Mouse (Mus musculus) small intestine, adult 2 months (tissue): ENCODE measurements around the gene Fam129a. TPM values are rescaled to one million over a fixed set of nuclear protein-coding genes. Genes with fewer than 3 reads are reported as not detected.
"Not testable (repeated sequence)": the region's sequence is repeated elsewhere in the genome, so short reads cannot be mapped to it uniquely, and the experiment has no call there.

Source experiments
- H3K27ac ChIP-seq: fragments of 200-500 bp; 2 replicates; pipeline ENCODE4 v1.5.1; 2012; ENCODE audit warnings: low read depth, low read length, control low read depth, inconsistent platforms; ENCODE audit not compliant: insufficient read depth
- H3K27me3 ChIP-seq: fragments of 200-500 bp; 2 replicates; pipeline ENCODE4 v1.6.1; 2012; ENCODE audit warnings: mild to moderate bottlenecking, moderate library complexity, low read length, inconsistent platforms; ENCODE audit not compliant: control insufficient read depth, insufficient read depth
- H3K36me3 ChIP-seq: fragments of 200-500 bp; 2 replicates; pipeline ENCODE4 v1.6.1; 2012; ENCODE audit warnings: mild to moderate bottlenecking, low read length, control low read depth, inconsistent platforms; ENCODE audit not compliant: control insufficient read depth, insufficient read depth
- H3K4me1 ChIP-seq: fragments of 200-500 bp; 2 replicates; pipeline ENCODE4 v1.6.1; 2012; ENCODE audit warnings: low read length, inconsistent platforms, mixed read lengths; ENCODE audit not compliant: control insufficient read depth, insufficient read depth, insufficient read length
- H3K4me3 ChIP-seq: fragments of 200-500 bp; 2 replicates; pipeline ENCODE4 v1.5.1; 2012; ENCODE audit warnings: low read depth, mild to moderate bottlenecking, control low read depth, inconsistent platforms, low read length, moderate library complexity
- CTCF ChIP-seq: fragments of 200-500 bp; IDR thresholded peaks from 2 replicates; pipeline ENCODE4 v1.5.1; 2012; ENCODE audit warnings: low read depth, mild to moderate bottlenecking, control low read depth, inconsistent platforms, low read length, moderate library complexity, mixed read lengths; ENCODE audit not compliant: insufficient replicate concordance, insufficient read length; ENCODE audit errors: extremely low read depth
- POLR2A ChIP-seq: fragments of 200-500 bp; IDR thresholded peaks from 2 replicates; pipeline ENCODE4 v1.6.1; 2012; ENCODE audit warnings: low read depth, mild to moderate bottlenecking, control low read depth, inconsistent platforms, low read length, moderate library complexity
- WGBS: fragments of 180-500 bp; shearing (Covaris S2); methylation state at CpG from one replicate; pipeline ENCODE4 v1.1.7; 2018; 5-methylcytosine and 5-hydroxymethylcytosine counted together
- polyA plus RNA-seq: library from polyadenylated mRNA; depleted of rRNA; stranded (reverse); fragments of >200 nt; gene quantifications from 2 replicates; pipeline ENCODE4 v1.2.3, GENCODE M21; 2012

The Fam129a gene
- polyA plus RNA-seq, 1 experiment = 1.6 TPM

- Histone ChIP-seq H3K27ac (no peak overlapping the region), H3K36me3 (no peaks in the 10 kb centered on the region), H3K4me1 (no peaks in the 10 kb centered on the region), H3K4me3 (no peak overlapping the region), H3K27me3 (no peaks in the 10 kb centered on the region)
- 70% methylated on average over 4 of the region's 4 CpGs for WGBS
- TF ChIP-seq POLR2A (no peak), CTCF (no peak)
These were observed 152.8 kb downstream of the Fam129a start for GRCm38 (mm10) chr1:151723771-151724170.

GRCm38 (mm10) chr1:151725590-151725989 lies 154.6 kb downstream of the Fam129a start:
- WGBS = 70% methylated on average over 2 of the region's 2 CpGs
- Histone ChIP-seq H3K4me3 (no peak overlapping the region), H3K36me3 (no peaks in the 10 kb centered on the region), H3K27me3 (no peaks in the 10 kb centered on the region), H3K27ac (no peak overlapping the region), H3K4me1 (no peaks in the 10 kb centered on the region)
- TF ChIP-seq CTCF (no peak), POLR2A (no peak)

- Histone ChIP-seq H3K4me1 (no peaks in the 10 kb centered on the region), H3K36me3 (no peaks in the 10 kb centered on the region), H3K27ac (no peak overlapping the region), H3K27me3 (no peaks in the 10 kb centered on the region), H3K4me3 (no peak overlapping the region)
- WGBS = 92% methylated on average over 6 of the region's 6 CpGs
- TF ChIP-seq CTCF = no peak
These were observed 155.4 kb downstream of the Fam129a start for GRCm38 (mm10) chr1:151726358-151726757.

GRCm38 (mm10) chr1:151728141-151728540 lies 157.2 kb downstream of the Fam129a start:
- 58% methylated on average over 4 of the region's 4 CpGs for WGBS
- no peak for TF ChIP-seq POLR2A
- TF ChIP-seq CTCF = no peak

GRCm38 (mm10) chr1:151737146-151737545 lies 166.2 kb downstream of the Fam129a start:
- 86% methylated on average over 2 of the region's 2 CpGs for WGBS
- H3K27ac ChIP-seq = no peak overlapping the region
- H3K4me3 ChIP-seq = no peak overlapping the region
- TF ChIP-seq POLR2A (no peak), CTCF (no peak)
- no peaks in the 10 kb centered on the region for H3K4me1 ChIP-seq
- H3K27me3 ChIP-seq = no peaks in the 10 kb centered on the region
- no peaks in the 10 kb centered on the region for H3K36me3 ChIP-seq

More at GRCm38 (mm10) chr1:151728141-151728540, 157.2 kb downstream of the Fam129a start:
- Histone ChIP-seq H3K36me3 (no peaks in the 10 kb centered on the region), H3K27ac (no peak overlapping the region), H3K4me3 (no peak overlapping the region), H3K27me3 (no peaks in the 10 kb centered on the region), H3K4me1 (no peaks in the 10 kb centered on the region)

GRCm38 (mm10) chr1:151741199-151741621 lies 170.2 kb downstream of the Fam129a start:
- no peak overlapping the region for H3K27ac ChIP-seq
- WGBS = 61% methylated on average over 7 of the region's 7 CpGs
- no peaks in the 10 kb centered on the region for H3K27me3 ChIP-seq
- H3K4me1 ChIP-seq = no peaks in the 10 kb centered on the region
- H3K36me3 ChIP-seq = no peaks in the 10 kb centered on the region
- TF ChIP-seq CTCF = no peak
- TF ChIP-seq POLR2A = no peak
- H3K4me3 ChIP-seq = no peak overlapping the region

GRCm38 (mm10) chr1:151749894-151750293 lies 178.9 kb downstream of the Fam129a start:
- H3K27ac ChIP-seq, H3K4me3 ChIP-seq, H3K36me3 ChIP-seq, H3K4me1 ChIP-seq, H3K27me3 ChIP-seq: not testable (repeated sequence)
- WGBS = 85% methylated on average over 2 of the region's 2 CpGs

- WGBS = 33% methylated on average over 4 of the region's 4 CpGs
These were observed 182.0 kb downstream of the Fam129a start for GRCm38 (mm10) chr1:151752946-151753345.

More at GRCm38 (mm10) chr1:151752946-151753345, 182.0 kb downstream of the Fam129a start:
- Histone ChIP-seq H3K27ac (no peak overlapping the region), H3K4me1 (peaks cover 5% of the 10 kb centered on the region), H3K36me3 (no peaks in the 10 kb centered on the region), H3K27me3 (no peaks in the 10 kb centered on the region), H3K4me3 (no peak overlapping the region)
- TF ChIP-seq POLR2A = no peak
